Mouse (Mus musculus) subcutaneous adipose tissue, adult 2 months (tissue): Measurements from ENCODE around the gene Cap1. TPM values are rescaled to one million over a fixed set of nuclear protein-coding genes. Genes with fewer than 3 reads are reported as not detected.

Experiments
- polyA plus RNA-seq: library from polyadenylated mRNA; depleted of rRNA; stranded (reverse); fragments of >200 nt; gene quantifications from 2 replicates; pipeline ENCODE4 v1.2.3, GENCODE M21; 2012; ENCODE audit warnings: low replicate concordance; rRNA removed

Cap1 gene
- 109 and 173 TPM in 2 replicates for polyA plus RNA-seq

GRCm38 (mm10) chr4:122885768-122886578 lies at the start of gene Cap1:
Gene Cap1 (minus strand): TSS chr4:122886056.

GRCm38 (mm10) chr4:122835530-122836402 lies 50.1 kb downstream of the Cap1 start, which contains the start of gene Ppt1:
Gene Ppt1 (plus strand): TSS chr4:122836242.

Other genes starting within 250 kb of the Cap1 start
- not detected in 2 replicates for gene 9530002B09Rik, start 196.8 kb downstream of the Cap1 start, polyA plus RNA-seq
- gene Ppt1, start 49.8 kb downstream of the Cap1 start, polyA plus RNA-seq = 48.3 and 65.8 TPM in 2 replicates
- 0.24 and 13.1 TPM in 2 replicates for gene Mfsd2a, start 75.1 kb upstream of the Cap1 start, polyA plus RNA-seq
- 0.79 and 15.9 TPM in 2 replicates for gene Mycl, start 109.6 kb upstream of the Cap1 start, polyA plus RNA-seq
- gene Trit1, start 130.5 kb upstream of the Cap1 start, polyA plus RNA-seq = 6.6 and 9.0 TPM in 2 replicates
- 1.3 TPM in 1 of 2 replicates, not detected in the other for gene Bmp8b, start 219.1 kb upstream of the Cap1 start, polyA plus RNA-seq
- gene Oxct2b, start 230.2 kb upstream of the Cap1 start, polyA plus RNA-seq = 0.13 TPM in 1 of 2 replicates, not detected in the other